Mouse (Mus musculus): ENCODE data around the gene Pgm3.

Gene Pgm3

GRCm38 (mm10) chr9:86569314-86569910 is 2.2 kb downstream of the Pgm3 start:
- no peak for DNase-seq (ENCODE audit: low spot score in 2 of 2)

- DNase-seq (ENCODE audit: low spot score in 2 of 2) = no peak
Measured at GRCm38 (mm10) chr9:86560543-86560942, 11.1 kb downstream of the Pgm3 start.

DNA sequence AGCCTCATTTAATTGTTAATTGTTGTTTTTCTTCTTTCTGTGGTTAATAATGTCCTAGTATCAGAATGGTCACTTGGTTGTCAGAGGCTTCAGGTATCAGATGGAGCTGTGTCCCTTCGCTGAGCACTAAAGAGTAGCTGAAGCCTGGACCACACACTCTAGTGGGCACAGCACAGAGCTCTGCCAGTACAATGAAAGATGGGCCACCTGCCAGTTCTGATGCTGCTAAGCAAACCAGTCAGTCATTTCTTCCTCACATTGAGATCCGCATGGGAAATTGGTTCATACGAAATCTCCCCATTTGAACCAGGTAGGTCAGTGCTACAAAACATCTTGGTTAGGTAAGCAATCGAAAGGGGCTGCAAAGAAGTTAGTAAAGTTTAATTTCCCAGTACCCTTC is 17.0 kb downstream of the Pgm3 start:
- no peak for DNase-seq (ENCODE audit: low spot score in 2 of 2)

- no peak for DNase-seq (ENCODE audit: low spot score in 2 of 2)
Measured at GRCm38 (mm10) chr9:86553886-86554285, 17.8 kb downstream of the Pgm3 start.

- DNase-seq (ENCODE audit: low spot score in 2 of 2) = no peak
Measured at GRCm38 (mm10) chr9:86550717-86551116, 20.9 kb downstream of the Pgm3 start.

GRCm38 (mm10) chr9:86549637-86550162 is 21.9 kb downstream of the Pgm3 start:
- DNase-seq (ENCODE audit: low spot score in 2 of 2) = no peak

GRCm38 (mm10) chr9:86544559-86544958 is 27.1 kb downstream of the Pgm3 start:
- no peak for DNase-seq (ENCODE audit: low spot score in 2 of 2)

- DNase-seq (ENCODE audit: low spot score in 2 of 2) = no peak
Measured at GRCm38 (mm10) chr9:86543451-86543850, 28.2 kb downstream of the Pgm3 start.

DNA sequence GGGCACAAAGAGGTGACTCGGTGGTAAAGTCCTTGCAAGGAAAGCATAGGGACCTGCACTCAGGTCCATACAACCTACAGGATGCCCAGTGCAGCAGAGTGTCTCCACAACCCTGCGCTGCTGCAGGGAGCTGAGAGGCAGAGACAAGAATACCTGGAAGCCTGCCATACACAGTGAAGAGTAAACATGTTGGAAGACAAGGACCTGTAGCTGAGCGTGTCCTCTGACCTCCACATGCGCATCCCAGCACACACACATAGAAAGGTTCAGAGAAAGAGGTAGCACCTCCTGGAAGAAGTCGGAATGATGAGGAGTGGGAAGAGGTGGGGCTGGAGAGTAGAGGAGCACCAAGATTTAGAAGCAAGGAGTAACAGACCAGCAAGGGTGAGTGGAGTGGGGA is 37.6 kb downstream of the Pgm3 start:
- DNase-seq (ENCODE audit: low spot score in 2 of 2) = no peak

GRCm38 (mm10) chr9:86525600-86525999 is 46.0 kb downstream of the Pgm3 start:
- no peak for DNase-seq (ENCODE audit: low spot score in 2 of 2)

DNA sequence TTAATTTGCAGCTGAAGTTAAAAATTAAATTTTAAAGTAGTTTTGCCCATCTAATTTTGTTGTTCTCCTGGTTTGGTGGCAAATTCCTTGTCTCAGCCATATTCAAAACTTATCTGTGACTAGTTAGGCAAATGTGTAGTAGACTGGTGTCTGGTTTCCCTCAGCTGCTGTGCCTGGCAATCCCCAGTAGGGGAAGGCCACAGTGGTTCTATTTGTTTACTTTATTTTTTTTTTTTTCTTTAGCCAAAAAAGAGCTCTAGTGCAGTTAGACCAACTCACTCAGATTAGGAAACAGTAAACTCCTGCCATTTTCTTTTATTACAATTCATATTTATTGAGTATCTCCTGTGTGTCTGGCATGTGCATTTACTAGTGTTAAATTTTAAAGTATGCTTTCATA is 49.3 kb downstream of the Pgm3 start:
- no peak for DNase-seq (ENCODE audit: low spot score in 2 of 2)

- DNase-seq (ENCODE audit: low spot score in 2 of 2) = no peak
Measured at GRCm38 (mm10) chr9:86514798-86515197, 56.8 kb downstream of the Pgm3 start.

GRCm38 (mm10) chr9:86514390-86514789 is 57.3 kb downstream of the Pgm3 start:
- no peak for DNase-seq (ENCODE audit: low spot score in 2 of 2)

- DNase-seq (ENCODE audit: low spot score in 2 of 2) = no peak
Measured at GRCm38 (mm10) chr9:86513733-86514132, 57.9 kb downstream of the Pgm3 start.

DNA sequence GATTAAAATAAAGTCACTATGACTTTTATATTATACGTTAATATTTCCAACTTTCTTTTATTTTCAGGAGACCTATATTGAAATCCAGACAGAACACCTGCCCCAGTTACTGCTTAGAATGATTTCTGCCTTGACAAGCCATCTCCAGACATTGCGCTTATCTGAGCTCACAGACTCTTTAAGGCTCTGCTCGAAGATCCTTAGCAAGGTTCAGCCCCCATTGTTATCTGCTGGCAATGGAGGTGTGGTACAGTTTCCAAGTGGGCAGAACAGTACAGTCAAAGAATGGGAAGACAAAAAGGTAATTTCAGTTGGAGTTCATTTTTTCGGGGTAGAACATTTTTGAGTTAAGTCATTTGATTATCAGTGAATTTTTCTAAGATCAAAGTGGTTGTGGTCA is 64.2 kb downstream of the Pgm3 start:
- no peak for DNase-seq (ENCODE audit: low spot score in 2 of 2)
